Mouse (Mus musculus): ENCODE data around the gene Slc35g3. TPM values are rescaled to one million over a fixed set of nuclear protein-coding genes. Genes with fewer than 3 reads are reported as not detected.

Slc35g3 gene
- polyA plus RNA-seq, 1 experiment from 2014 or later: 0.33 TPM

Other genes starting within 250 kb of the Slc35g3 start
- gene Dnah2, start 212.9 kb downstream of the Slc35g3 start, polyA plus RNA-seq (2016; fragmentation: Nextera tagmentation; extraction: Ambion mirVana): 1.7 and 2.1 TPM in 2 replicates
- 63.7 and 72.7 TPM in 2 replicates for gene Efnb3, start 201.8 kb downstream of the Slc35g3 start, polyA plus RNA-seq (2016; fragmentation: Nextera tagmentation; extraction: Ambion mirVana)
- 33.0 and 36.0 TPM in 2 replicates for gene Wrap53, start 181.7 kb downstream of the Slc35g3 start, polyA plus RNA-seq (2016; fragmentation: Nextera tagmentation; extraction: Ambion mirVana)
- 120 and 124 TPM in 2 replicates for gene Trp53, start 181.6 kb downstream of the Slc35g3 start, polyA plus RNA-seq (2016; fragmentation: Nextera tagmentation; extraction: Ambion mirVana)
- 11.9 and 12.6 TPM in 2 replicates for gene Atp1b2, start 156.0 kb downstream of the Slc35g3 start, polyA plus RNA-seq (2016; fragmentation: Nextera tagmentation; extraction: Ambion mirVana)
- not detected in 2 replicates for gene Shbg, start 144.1 kb downstream of the Slc35g3 start, polyA plus RNA-seq (2016; fragmentation: Nextera tagmentation; extraction: Ambion mirVana)
- 15.8 and 21.5 TPM in 2 replicates for gene Sat2, start 139.9 kb downstream of the Slc35g3 start, polyA plus RNA-seq (2016; fragmentation: Nextera tagmentation; extraction: Ambion mirVana)
- 46.0 and 48.9 TPM in 2 replicates for gene Fxr2, start 129.0 kb downstream of the Slc35g3 start, polyA plus RNA-seq (2016; fragmentation: Nextera tagmentation; extraction: Ambion mirVana)
- not detected in 2 replicates for gene Sox15, start 106.7 kb downstream of the Slc35g3 start, polyA plus RNA-seq (2016; fragmentation: Nextera tagmentation; extraction: Ambion mirVana)
- 74.7 and 80.9 TPM in 2 replicates for gene Mpdu1, start 99.3 kb downstream of the Slc35g3 start, polyA plus RNA-seq (2016; fragmentation: Nextera tagmentation; extraction: Ambion mirVana)
- gene Cd68, start 95.8 kb downstream of the Slc35g3 start, polyA plus RNA-seq (2016; fragmentation: Nextera tagmentation; extraction: Ambion mirVana): 5.5 TPM in 2 replicates
- 694 and 751 TPM in 2 replicates for gene Eif4a1, start 89.5 kb downstream of the Slc35g3 start, polyA plus RNA-seq (2016; fragmentation: Nextera tagmentation; extraction: Ambion mirVana)
- gene Senp3, start 79.9 kb downstream of the Slc35g3 start, polyA plus RNA-seq (2016; fragmentation: Nextera tagmentation; extraction: Ambion mirVana): 106 and 119 TPM in 2 replicates
- 0.26 TPM in 1 of 2 replicates, not detected in the other for gene Tnfsf13, start 76.2 kb downstream of the Slc35g3 start, polyA plus RNA-seq (2016; fragmentation: Nextera tagmentation; extraction: Ambion mirVana)
- 1.3 and 1.6 TPM in 2 replicates for gene Tnfsf12, start 66.1 kb downstream of the Slc35g3 start, polyA plus RNA-seq (2016; fragmentation: Nextera tagmentation; extraction: Ambion mirVana)
- gene Tnfsfm13, start 65.9 kb downstream of the Slc35g3 start, polyA plus RNA-seq (2016; fragmentation: Nextera tagmentation; extraction: Ambion mirVana): 0.51 and 0.84 TPM in 2 replicates
- 31.3 and 35.4 TPM in 2 replicates for gene Polr2a, start 3.3 kb downstream of the Slc35g3 start, polyA plus RNA-seq (2016; fragmentation: Nextera tagmentation; extraction: Ambion mirVana)
- gene Zbtb4, start 3.9 kb upstream of the Slc35g3 start, polyA plus RNA-seq (2016; fragmentation: Nextera tagmentation; extraction: Ambion mirVana): 1.3 and 1.5 TPM in 2 replicates
- 1.2 and 1.8 TPM in 2 replicates for gene Chrnb1, start 34.0 kb upstream of the Slc35g3 start, polyA plus RNA-seq (2016; fragmentation: Nextera tagmentation; extraction: Ambion mirVana)
- 2.6 and 3.2 TPM in 2 replicates for gene Fgf11, start 39.9 kb upstream of the Slc35g3 start, polyA plus RNA-seq (2016; fragmentation: Nextera tagmentation; extraction: Ambion mirVana)
- 0.76 and 1.3 TPM in 2 replicates for gene Tmem102, start 43.7 kb upstream of the Slc35g3 start, polyA plus RNA-seq (2016; fragmentation: Nextera tagmentation; extraction: Ambion mirVana)
- gene Gm39566, start 53.3 kb upstream of the Slc35g3 start, polyA plus RNA-seq (2016; fragmentation: Nextera tagmentation; extraction: Ambion mirVana): not detected in 2 replicates
- not detected in 2 replicates for gene Spem2, start 56.5 kb upstream of the Slc35g3 start, polyA plus RNA-seq (2016; fragmentation: Nextera tagmentation; extraction: Ambion mirVana)
- gene Spem1, start 60.2 kb upstream of the Slc35g3 start, polyA plus RNA-seq (2016; fragmentation: Nextera tagmentation; extraction: Ambion mirVana): 0.24 and 0.26 TPM in 2 replicates
- gene Nlgn2, start 75.8 kb upstream of the Slc35g3 start, polyA plus RNA-seq (2016; fragmentation: Nextera tagmentation; extraction: Ambion mirVana): 13.3 and 14.0 TPM in 2 replicates
- gene Tmem256, start 76.5 kb upstream of the Slc35g3 start, polyA plus RNA-seq (2016; fragmentation: Nextera tagmentation; extraction: Ambion mirVana): 285 and 294 TPM in 2 replicates
- 55.1 and 56.3 TPM in 2 replicates for gene Plscr3, start 84.4 kb upstream of the Slc35g3 start, polyA plus RNA-seq (2016; fragmentation: Nextera tagmentation; extraction: Ambion mirVana)
- 0.14 and 0.60 TPM in 2 replicates for gene Tnk1, start 96.8 kb upstream of the Slc35g3 start, polyA plus RNA-seq (2016; fragmentation: Nextera tagmentation; extraction: Ambion mirVana)
- gene Tmem95, start 116.0 kb upstream of the Slc35g3 start, polyA plus RNA-seq (2016; fragmentation: Nextera tagmentation; extraction: Ambion mirVana): not detected in 2 replicates
- gene Kctd11, start 119.4 kb upstream of the Slc35g3 start, polyA plus RNA-seq (2016; fragmentation: Nextera tagmentation; extraction: Ambion mirVana): 1.7 and 2.5 TPM in 2 replicates
- 0.47 and 0.83 TPM in 2 replicates for gene Acap1, start 133.6 kb upstream of the Slc35g3 start, polyA plus RNA-seq (2016; fragmentation: Nextera tagmentation; extraction: Ambion mirVana)
- 22.4 TPM in 2 replicates for gene 2810408A11Rik, start 139.0 kb upstream of the Slc35g3 start, polyA plus RNA-seq (2016; fragmentation: Nextera tagmentation; extraction: Ambion mirVana)
- gene Neurl4, start 139.1 kb upstream of the Slc35g3 start, polyA plus RNA-seq (2016; fragmentation: Nextera tagmentation; extraction: Ambion mirVana): 18.9 and 19.3 TPM in 2 replicates
- 95.8 and 99.1 TPM in 2 replicates for gene Gps2, start 151.9 kb upstream of the Slc35g3 start, polyA plus RNA-seq (2016; fragmentation: Nextera tagmentation; extraction: Ambion mirVana)
- gene Eif5a, start 160.0 kb upstream of the Slc35g3 start, polyA plus RNA-seq (2016; fragmentation: Nextera tagmentation; extraction: Ambion mirVana): 1,678 TPM in 2 replicates
- gene Ybx2, start 173.8 kb upstream of the Slc35g3 start, polyA plus RNA-seq (2016; fragmentation: Nextera tagmentation; extraction: Ambion mirVana): 7.4 and 8.9 TPM in 2 replicates
- gene Slc2a4, start 186.2 kb upstream of the Slc35g3 start, polyA plus RNA-seq (2016; fragmentation: Nextera tagmentation; extraction: Ambion mirVana): 13.3 and 15.3 TPM in 2 replicates
- gene Cldn7, start 202.8 kb upstream of the Slc35g3 start, polyA plus RNA-seq (2016; fragmentation: Nextera tagmentation; extraction: Ambion mirVana): 5.7 and 7.0 TPM in 2 replicates
- gene Ctdnep1, start 219.2 kb upstream of the Slc35g3 start, polyA plus RNA-seq (2016; fragmentation: Nextera tagmentation; extraction: Ambion mirVana): 19.9 and 20.7 TPM in 2 replicates
- 129 and 141 TPM in 2 replicates for gene Elp5, start 220.5 kb upstream of the Slc35g3 start, polyA plus RNA-seq (2016; fragmentation: Nextera tagmentation; extraction: Ambion mirVana)
- 527 and 539 TPM in 2 replicates for gene Gabarap, start 229.2 kb upstream of the Slc35g3 start, polyA plus RNA-seq (2016; fragmentation: Nextera tagmentation; extraction: Ambion mirVana)
- 91.3 and 99.1 TPM in 2 replicates for gene Phf23, start 233.8 kb upstream of the Slc35g3 start, polyA plus RNA-seq (2016; fragmentation: Nextera tagmentation; extraction: Ambion mirVana)
- gene Dvl2, start 238.6 kb upstream of the Slc35g3 start, polyA plus RNA-seq (2016; fragmentation: Nextera tagmentation; extraction: Ambion mirVana): 45.2 and 46.6 TPM in 2 replicates